Mouse (Mus musculus) liver, adult (tissue): ENCODE results near the gene Stk10.
A peak's percentile ranks its signal among the peaks of the same experiment; 100 is the strongest.

Experiments used
- GATA4 ChIP-seq: IDR thresholded peaks from 2 replicates; pipeline ENCODE4 v1.6.1; 2014; ENCODE audit warnings: mild to moderate bottlenecking, low read length; ENCODE audit not compliant: insufficient replicate concordance

The Stk10 gene

DNA sequence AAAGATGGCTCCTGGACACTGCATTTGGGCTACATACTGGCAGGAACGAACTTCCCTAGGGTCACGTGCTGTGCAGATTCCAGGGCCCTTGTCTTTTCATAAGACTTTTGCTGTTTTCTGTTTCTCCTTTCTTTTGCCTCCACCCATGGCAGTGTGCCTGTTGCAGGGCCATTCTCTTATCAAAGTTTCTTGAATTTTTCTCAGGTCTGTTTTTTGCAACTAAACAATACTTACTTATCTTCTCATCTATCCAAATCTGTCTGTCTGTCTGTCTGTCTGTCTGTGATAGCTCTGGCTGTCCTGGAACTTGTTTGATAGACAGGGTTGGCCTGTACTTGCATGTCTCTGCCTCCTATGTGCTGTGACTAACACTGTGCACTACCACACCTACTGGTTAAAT, 101.7 kb downstream of the Stk10 start:
- TF ChIP-seq GATA4 = no peak

GRCm38 (mm10) chr11:32636275-32636674, 103.2 kb downstream of the Stk10 start:
- TF ChIP-seq GATA4 = peak; percentile 24; the same call in 1 of the 2 replicates

- no peak for TF ChIP-seq GATA4
These were observed 105.6 kb downstream of the Stk10 start for GRCm38 (mm10) chr11:32638521-32639255.

DNA sequence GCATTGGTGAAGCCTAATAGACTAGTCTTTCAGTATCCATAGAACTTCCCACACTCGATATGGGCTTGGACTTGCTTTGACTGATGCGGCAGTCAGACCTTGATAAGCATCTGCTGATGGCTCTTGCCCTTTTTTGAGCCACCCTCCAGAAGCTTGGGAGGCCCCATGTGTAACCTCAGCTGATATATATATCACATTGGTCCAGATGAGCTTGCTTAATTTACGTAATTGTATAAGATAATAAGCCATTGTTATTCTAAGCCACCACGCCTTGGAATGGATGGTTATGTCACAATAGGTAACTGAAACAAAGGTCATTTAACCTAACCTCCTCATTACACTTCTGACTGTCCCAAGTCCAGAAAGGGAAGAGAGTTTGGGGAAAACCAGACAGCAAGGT, 107.5 kb downstream of the Stk10 start:
- TF ChIP-seq GATA4 = no peak

DNA sequence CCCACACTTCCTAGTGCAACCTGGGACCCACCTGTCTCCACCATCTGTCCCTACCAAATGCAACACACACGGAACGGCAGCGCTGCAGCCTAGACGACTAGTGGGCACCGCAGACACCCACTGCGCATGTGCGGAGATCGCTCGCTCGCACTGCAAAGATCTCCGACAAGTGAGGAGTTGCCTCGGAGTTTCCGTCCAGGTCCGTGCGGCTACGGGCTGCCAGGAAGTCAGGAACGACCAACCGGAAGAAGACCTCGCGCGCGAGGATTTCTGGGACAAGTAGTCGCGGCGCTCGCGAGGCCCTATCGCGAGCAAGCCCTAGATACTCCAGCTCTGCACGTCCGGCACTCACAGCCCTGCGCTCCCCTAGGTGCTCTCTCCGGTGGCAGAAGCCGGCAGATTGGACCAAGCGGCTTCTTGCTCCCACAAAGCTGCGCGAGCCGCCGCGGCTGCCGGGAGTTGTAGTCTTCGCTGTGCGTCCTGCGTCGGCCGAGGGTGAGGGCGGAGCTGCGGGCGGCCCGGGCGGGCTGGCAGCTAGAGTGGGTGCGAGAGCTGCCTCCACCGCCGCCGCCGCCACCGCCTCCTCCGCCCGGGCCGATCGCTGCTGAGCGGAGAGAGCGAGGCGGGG, 109.3 kb downstream of the Stk10 start, which contains the start of gene Fbxw11:
TSS of gene Fbxw11 (plus strand) at position 476 of the 628 bp plus-strand sequence.
- TF ChIP-seq GATA4 = no peak; the same call in 1 of the 2 replicates

DNA sequence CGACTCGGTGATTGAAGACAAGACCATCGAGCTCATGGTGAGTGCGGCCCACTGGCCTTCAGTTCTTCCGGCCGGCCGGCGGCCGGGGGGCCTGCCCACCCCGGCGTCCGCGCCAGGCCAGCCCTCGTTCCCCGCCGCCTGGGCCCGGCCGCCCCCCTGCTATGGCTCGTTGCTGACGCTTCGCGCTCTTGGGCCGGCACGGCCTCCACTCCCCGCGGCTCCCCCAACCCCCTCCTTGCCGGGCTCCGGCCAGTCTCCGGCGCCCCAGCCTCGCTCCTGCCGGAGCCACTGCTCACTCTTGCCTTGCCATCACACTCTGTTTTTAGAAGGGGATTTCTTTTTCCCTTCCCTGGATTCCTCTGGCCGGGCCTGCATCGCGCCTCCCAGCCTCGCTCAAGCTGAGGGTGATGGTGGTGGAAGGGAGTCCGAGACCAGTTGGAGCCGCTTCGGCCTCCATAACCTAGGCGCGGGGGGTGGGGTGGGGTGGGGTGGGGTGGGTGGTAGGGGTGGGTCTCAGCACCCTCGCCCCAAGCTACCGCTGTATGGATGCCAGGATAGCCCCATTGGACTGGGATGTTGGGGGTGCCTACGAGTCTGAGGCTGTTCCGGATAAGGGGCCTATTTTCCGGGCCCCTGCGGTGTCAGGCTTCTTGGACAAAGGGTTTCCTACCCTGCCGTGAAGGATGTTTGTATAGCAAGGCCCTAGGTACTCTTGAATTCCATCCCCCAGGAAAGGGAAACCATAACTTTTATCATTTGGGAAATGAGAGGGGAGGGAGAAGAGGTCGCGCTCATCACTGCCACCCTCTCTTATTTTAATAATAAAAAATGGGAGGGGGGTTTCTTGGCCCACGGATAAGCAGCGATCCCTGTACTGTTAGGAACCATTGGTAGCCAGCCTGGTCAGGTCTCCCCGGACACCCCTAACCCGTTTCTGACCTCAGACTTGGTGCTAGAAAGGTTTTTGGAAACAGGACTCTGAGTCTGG, 110.1 kb downstream of the Stk10 start:
- no peak for TF ChIP-seq GATA4

DNA sequence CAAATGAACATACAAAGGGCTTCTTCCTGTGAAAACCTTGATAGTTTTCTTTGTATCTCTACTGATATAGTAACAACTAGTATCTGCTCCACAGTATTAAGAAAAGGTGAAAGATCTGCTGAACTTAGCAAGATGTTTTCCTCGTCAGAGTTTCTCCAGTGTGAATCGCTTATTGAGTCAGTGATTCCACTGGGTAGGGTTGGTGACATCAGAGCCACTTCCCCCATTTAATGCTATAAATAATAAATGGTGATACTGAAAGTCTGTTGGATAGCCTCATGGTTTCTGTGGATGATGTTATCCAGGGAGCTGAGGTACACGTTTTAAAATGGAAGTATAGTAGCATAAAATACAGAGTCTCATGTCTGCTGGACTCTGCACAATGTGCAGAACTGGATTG, 110.9 kb downstream of the Stk10 start:
- no peak for TF ChIP-seq GATA4

DNA sequence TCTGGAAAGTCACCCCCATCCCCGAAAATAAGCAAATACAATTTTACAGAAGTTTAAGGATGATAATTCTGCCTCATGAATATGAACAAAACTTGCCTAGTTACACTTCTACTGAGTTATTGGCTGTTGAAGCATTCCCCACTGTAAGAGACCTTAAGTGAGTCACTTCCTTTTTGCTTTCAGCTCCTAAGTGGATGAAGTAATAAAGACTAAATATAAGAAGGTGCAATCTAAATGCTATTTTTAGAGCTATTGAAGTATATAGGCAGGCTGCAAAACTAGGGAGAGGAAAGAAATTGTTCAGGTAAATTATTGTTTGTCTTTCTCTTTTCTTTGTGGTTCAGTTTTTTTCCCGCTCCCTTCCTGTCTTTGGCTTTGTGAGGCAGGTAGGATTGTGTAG, 114.2 kb downstream of the Stk10 start:
- TF ChIP-seq GATA4 = no peak

GRCm38 (mm10) chr11:32650236-32650749, 117.2 kb downstream of the Stk10 start:
- TF ChIP-seq GATA4 = no peak

- no peak for TF ChIP-seq GATA4
These were observed 117.9 kb downstream of the Stk10 start for GRCm38 (mm10) chr11:32650893-32651590.

DNA sequence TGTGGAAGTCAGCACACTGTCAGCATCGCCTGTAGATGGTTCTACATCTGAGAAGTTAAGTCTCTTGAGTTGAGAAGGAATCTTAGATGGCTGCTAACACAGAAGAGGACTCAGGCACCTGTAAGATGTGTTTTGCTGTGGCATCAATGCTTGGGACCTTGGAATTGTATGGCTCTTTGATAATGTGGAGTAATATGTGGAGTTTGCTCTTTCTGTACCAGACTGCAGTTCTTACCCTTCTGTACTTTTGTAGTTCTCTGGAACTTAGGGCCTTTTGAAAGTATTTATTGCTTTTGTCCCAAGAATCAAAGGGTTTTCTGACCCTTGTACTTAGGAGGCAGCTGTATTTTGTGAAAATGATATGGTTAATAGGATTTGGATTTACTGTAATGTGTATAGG, 118.6 kb downstream of the Stk10 start:
- TF ChIP-seq GATA4 = no peak

- no peak for TF ChIP-seq GATA4
These were observed 129.1 kb downstream of the Stk10 start for GRCm38 (mm10) chr11:32662082-32662656.

- TF ChIP-seq GATA4 = no peak
These were observed 132.5 kb downstream of the Stk10 start for GRCm38 (mm10) chr11:32665639-32666038.

GRCm38 (mm10) chr11:32666983-32667382, 133.9 kb downstream of the Stk10 start:
- no peak for TF ChIP-seq GATA4
